In the genomic region with DNA sequence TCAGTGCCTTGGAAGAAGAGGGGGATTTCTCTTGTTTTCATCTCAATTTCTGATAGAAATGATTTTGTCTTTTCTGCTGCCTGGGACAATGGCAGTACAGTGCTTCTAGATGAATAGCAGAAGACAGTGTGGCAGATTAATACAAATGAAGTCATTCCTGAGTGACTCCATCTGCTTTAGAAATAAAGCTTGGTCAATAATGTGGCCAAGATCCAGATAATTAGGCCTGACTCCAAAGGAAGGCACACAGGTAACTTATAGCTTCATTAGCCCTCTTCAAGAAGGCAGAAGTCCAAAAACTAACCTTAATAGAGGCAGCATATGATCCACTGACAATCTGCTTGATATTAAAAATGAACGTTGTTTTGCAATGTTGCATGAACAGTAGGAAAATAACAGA, we compare ENCODE assay signal across 26 mouse cellular contexts.
DNase-seq lines count a peak whose midpoint lies in the region; ATAC-seq and TF ChIP-seq lines count a peak whose summit lies in the region.
"Had no signal": no experiment of that assay in that cellular context is flagged by ENCODE, and none has a peak within 500 bp of the region (broad histone marks: within the 10 kb centered on the region; RNA-seq: fewer than 3 reads in every experiment).

No protein-coding gene starts in this region.

- H3K9me3 ChIP-seq in hindbrain, embryonic 14.5 days (ENCODE audit: control insufficient read depth, low read length): no peaks in the 10 kb centered on the region
- no peaks in the 10 kb centered on the region for H3K9me3 ChIP-seq in hindbrain, embryonic 11.5 days (ENCODE audit: control insufficient read depth, low read length)
- no peaks in the 10 kb centered on the region for H3K9me3 ChIP-seq in hindbrain, embryonic 16.5 days (ENCODE audit: control insufficient read depth, low read length)
- H3K9me3 ChIP-seq: embryonic facial prominence, embryonic 12.5 days; embryonic facial prominence, embryonic 15.5 days; forebrain, embryonic 10.5 days; forebrain, embryonic 13.5 days had no signal

- 67% methylated on average over 1 of the region's 1 CpGs for WGBS in hindbrain, embryonic 14.5 days
- 91% methylated on average over 1 of the region's 1 CpGs for WGBS in hindbrain, embryonic 11.5 days
- WGBS in hindbrain, embryonic 16.5 days: 53% methylated on average over 1 of the region's 1 CpGs

- H3K4me1 ChIP-seq in hindbrain, embryonic 14.5 days (replicated peaks; ENCODE audit: control insufficient read depth, insufficient read depth, low read length): no peaks in the 10 kb centered on the region
- H3K4me1 ChIP-seq in hindbrain, embryonic 11.5 days (replicated peaks; ENCODE audit: control insufficient read depth, insufficient read depth, low read length): no peaks in the 10 kb centered on the region
- no peaks in the 10 kb centered on the region for H3K4me1 ChIP-seq in hindbrain, embryonic 16.5 days (ENCODE audit: control insufficient read depth, insufficient read depth, low read depth, low read length)
- H3K4me1 ChIP-seq: embryonic facial prominence, embryonic 12.5 days; embryonic facial prominence, embryonic 15.5 days; forebrain, embryonic 10.5 days had no signal

- H3K27me3 ChIP-seq in hindbrain, embryonic 14.5 days (ENCODE audit: control insufficient read depth, insufficient read depth, low read length): no peaks in the 10 kb centered on the region
- no peaks in the 10 kb centered on the region for H3K27me3 ChIP-seq in hindbrain, embryonic 11.5 days (ENCODE audit: control insufficient read depth, insufficient read depth, low read length)
- no peaks in the 10 kb centered on the region for H3K27me3 ChIP-seq in hindbrain, embryonic 16.5 days (replicated peaks; ENCODE audit: control insufficient read depth, insufficient read depth, low read length)
- H3K27me3 ChIP-seq: embryonic facial prominence, embryonic 12.5 days; embryonic facial prominence, embryonic 15.5 days; forebrain, embryonic 13.5 days had no signal

- no peaks in the 10 kb centered on the region for H3K36me3 ChIP-seq in hindbrain, embryonic 14.5 days (replicated peaks; ENCODE audit: control insufficient read depth, insufficient read depth)
- no peaks in the 10 kb centered on the region for H3K36me3 ChIP-seq in hindbrain, embryonic 11.5 days (ENCODE audit: control insufficient read depth, insufficient read depth, low read length)
- no peaks in the 10 kb centered on the region for H3K36me3 ChIP-seq in hindbrain, embryonic 16.5 days (ENCODE audit: control insufficient read depth, insufficient read depth, low read length)
- H3K36me3 ChIP-seq: embryonic facial prominence, embryonic 12.5 days; embryonic facial prominence, embryonic 15.5 days; forebrain, embryonic 10.5 days had no signal

- no peak overlapping the region for H3K27ac ChIP-seq in hindbrain, embryonic 14.5 days
- no peak overlapping the region for H3K27ac ChIP-seq in hindbrain, embryonic 11.5 days (ENCODE audit: low read depth, low read length)
- H3K27ac ChIP-seq in hindbrain, embryonic 16.5 days (ENCODE audit: low read depth, low read length): no peak overlapping the region
- H3K27ac ChIP-seq: embryonic facial prominence, embryonic 12.5 days; embryonic facial prominence, embryonic 15.5 days; forebrain, embryonic 10.5 days; forebrain, embryonic 13.5 days had no signal

- no peak overlapping the region for H3K9ac ChIP-seq in hindbrain, embryonic 14.5 days
- no peak overlapping the region for H3K9ac ChIP-seq in hindbrain, embryonic 11.5 days (ENCODE audit: low read depth, low read length)
- no peak overlapping the region for H3K9ac ChIP-seq in hindbrain, embryonic 16.5 days (ENCODE audit: low read depth, low read length)
- H3K9ac ChIP-seq: embryonic facial prominence, embryonic 12.5 days; embryonic facial prominence, embryonic 15.5 days; forebrain, embryonic 13.5 days had no signal

- no peak overlapping the region for H3K4me2 ChIP-seq in hindbrain, embryonic 14.5 days (replicated peaks)
- H3K4me2 ChIP-seq in hindbrain, embryonic 11.5 days (replicated peaks; ENCODE audit: low read depth, low read length): no peak overlapping the region
- H3K4me2 ChIP-seq in hindbrain, embryonic 16.5 days (ENCODE audit: low read length): no peak overlapping the region
- H3K4me2 ChIP-seq: embryonic facial prominence, embryonic 12.5 days; embryonic facial prominence, embryonic 15.5 days; forebrain, embryonic 13.5 days; heart, embryonic 11.5 days had no signal

- H3K4me3 ChIP-seq in hindbrain, embryonic 14.5 days (replicated peaks; ENCODE audit: low read length): no peak overlapping the region
- H3K4me3 ChIP-seq in hindbrain, embryonic 11.5 days (ENCODE audit: low read depth, low read length): no peak overlapping the region
- no peak overlapping the region for H3K4me3 ChIP-seq in hindbrain, embryonic 16.5 days (ENCODE audit: low read length)
- H3K4me3 ChIP-seq: embryonic facial prominence, embryonic 12.5 days; embryonic facial prominence, embryonic 15.5 days; erythroblast, embryonic 14.5 days; forebrain, embryonic 10.5 days; forebrain, embryonic 13.5 days had no signal

- no peak for ATAC-seq in hindbrain, embryonic 14.5 days (ENCODE audit: low FRiP score)
- ATAC-seq in hindbrain, embryonic 11.5 days (ENCODE audit: low FRiP score): no peak
- ATAC-seq in hindbrain, embryonic 16.5 days: peak; percentile 66; the same call in 1 of the 2 replicates
- no peak for ATAC-seq in erythroblast, adult 5-6 weeks (replicated peaks; ENCODE audit: low FRiP score, poor library complexity, severe bottlenecking)
- ATAC-seq: activated CD4-positive, CD25-positive, alpha-beta regulatory T cell, adult 4 months; forebrain, embryonic 13.5 days; inflammation-experienced regulatory T-cells, adult 6 months; intestine, embryonic 16.5 days had no signal

- no peak for TF ChIP-seq CTCF in brain, embryonic 14.5 days (IDR thresholded peaks at IDR 0.05; ENCODE audit: borderline replicate concordance, extremely low read depth, insufficient read depth, insufficient read length)

- intact Hi-C loops in gastrocnemius, postnatal 36 days (cut with DNase I): no loop called here

- DNase-seq in cerebellum, postnatal 10 days: peak; percentile 17 to 29
- DNase-seq in cerebellum, adult 8-10 months: no peak
- peak; percentile 28 for DNase-seq in hindbrain, embryonic 14.5 days (ENCODE audit: low spot score)
- DNase-seq in hindbrain, embryonic 11.5 days (ENCODE audit: low spot score): no peak
- DNase-seq in brain, embryonic 14.5 days (ENCODE audit: low read depth): peak; percentile 51
- DNase-seq in gastrocnemius, postnatal 36 days: no peak
- DNase-seq: adrenal gland, postnatal 10 days; adrenal gland, postnatal 36 days; cerebellum, adult 11 months; cerebellum, adult 2 months; cerebellum, postnatal 14 days; gastrocnemius, postnatal 25 days; heart, adult 11 months; kidney, adult 18-20 months; kidney, adult 9 months had no signal

- no peak for TF ChIP-seq POLR2A in brain, embryonic 14.5 days (IDR thresholded peaks at IDR 0.05; ENCODE audit: borderline replicate concordance, extremely low read depth, insufficient read depth, insufficient read length, poor library complexity, severe bottlenecking)

Comparison
In these comparisons a context has a peak if more than half of its experiments do, and no peak if none do; other contexts are left out.
1. DNase-seq: peak in cerebellum, postnatal 10 days (2 of 2), hindbrain, embryonic 14.5 days (single experiment) and brain, embryonic 14.5 days (single experiment); none in cerebellum, adult 8-10 months (single experiment), hindbrain, embryonic 11.5 days (single experiment) and gastrocnemius, postnatal 36 days (0 of 2).